Mouse (Mus musculus): ENCODE results near the gene Shld1.

Gene Shld1

DNA sequence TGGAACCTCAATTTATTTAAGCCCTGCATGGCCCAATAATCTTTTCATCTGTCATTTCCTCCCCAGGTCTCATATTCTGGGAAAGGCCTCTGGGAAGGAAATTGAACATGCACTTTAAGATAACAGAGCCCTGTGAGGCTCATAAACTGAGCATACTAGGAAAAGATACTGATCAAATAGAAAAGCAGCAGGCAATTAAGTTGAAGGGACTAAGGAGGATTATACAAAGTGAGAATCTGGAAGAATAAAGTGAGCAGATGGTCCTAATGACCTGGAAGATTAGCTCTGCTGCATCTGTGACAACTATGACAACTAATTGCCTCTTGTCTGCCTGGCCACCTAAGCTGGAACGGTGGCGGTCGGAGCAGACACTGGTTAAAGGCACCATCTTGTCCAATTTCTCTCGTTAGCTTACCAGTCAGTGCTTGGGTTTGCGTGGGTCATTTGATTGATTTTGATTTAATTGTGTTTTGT lies 37.3 kb downstream of the Shld1 start:
- no peak for DNase-seq (ENCODE audit: low spot score in 2 of 2)

DNA sequence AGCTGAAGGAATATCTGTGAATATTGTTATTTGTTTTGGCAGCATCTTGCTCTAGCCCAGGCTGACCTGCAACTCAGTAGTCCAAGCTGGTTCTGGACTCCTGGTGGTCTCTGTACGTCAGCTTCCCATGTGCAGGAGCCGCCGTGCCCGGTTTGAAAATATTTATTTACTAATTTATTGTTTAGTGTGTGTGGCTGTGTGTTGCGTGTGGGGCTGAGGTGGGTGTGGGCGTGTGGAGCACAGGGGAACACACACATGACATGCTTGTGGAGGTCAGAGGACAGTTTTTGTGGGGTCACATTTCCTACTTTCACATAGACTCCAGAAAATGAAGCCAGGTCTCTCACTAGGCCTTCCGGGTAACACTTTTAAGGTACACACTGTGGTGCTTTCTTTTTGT lies 37.8 kb downstream of the Shld1 start:
- no peak for DNase-seq (ENCODE audit: low spot score in 2 of 2)

DNA sequence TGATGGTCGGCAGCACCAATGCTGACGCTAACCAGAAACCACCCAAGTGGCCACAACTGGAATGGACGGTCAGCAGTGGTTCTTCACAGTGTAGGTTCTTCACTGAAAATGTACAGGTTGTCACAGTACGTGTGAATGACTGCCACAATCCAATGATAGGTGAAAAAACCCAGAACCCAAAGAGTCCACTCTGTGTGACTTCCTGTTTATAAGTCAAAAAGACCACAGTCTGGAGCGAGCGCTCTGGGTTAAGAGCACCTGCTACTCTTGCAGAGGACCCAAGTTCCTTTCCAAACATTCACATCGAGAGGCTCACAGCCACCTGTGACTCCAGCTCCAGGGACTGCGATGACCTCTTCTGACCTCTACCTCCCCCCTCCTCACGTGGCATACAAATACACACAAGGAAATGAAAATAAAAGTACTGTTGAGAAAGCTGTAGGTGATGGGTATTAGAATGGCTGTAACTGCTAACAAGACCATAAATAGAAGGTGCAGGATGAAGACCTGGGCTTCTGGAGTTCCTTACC lies 38.7 kb downstream of the Shld1 start:
- DNase-seq (ENCODE audit: low spot score in 2 of 2), result no peak

DNA sequence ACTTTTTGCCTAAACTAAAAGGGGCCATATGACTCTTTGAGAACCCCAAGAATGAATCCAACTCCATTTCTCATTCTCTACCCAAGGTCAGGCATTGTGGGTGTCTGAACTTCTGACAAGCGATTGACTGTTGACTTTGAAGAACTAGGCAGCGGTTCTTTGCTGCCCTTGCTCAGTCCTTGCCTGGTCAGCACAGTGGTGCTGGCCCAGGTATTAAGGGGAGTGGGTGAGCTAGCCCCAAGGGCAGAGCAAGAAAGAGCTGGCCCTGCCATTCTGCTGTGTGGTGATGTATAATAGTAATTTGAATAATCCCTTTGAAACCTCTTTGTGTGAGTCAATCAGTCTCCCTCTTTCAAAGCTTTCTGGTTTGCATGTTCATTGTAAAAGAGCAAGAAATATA lies 39.4 kb downstream of the Shld1 start:
- no peak for DNase-seq (ENCODE audit: low spot score in 2 of 2)

DNA sequence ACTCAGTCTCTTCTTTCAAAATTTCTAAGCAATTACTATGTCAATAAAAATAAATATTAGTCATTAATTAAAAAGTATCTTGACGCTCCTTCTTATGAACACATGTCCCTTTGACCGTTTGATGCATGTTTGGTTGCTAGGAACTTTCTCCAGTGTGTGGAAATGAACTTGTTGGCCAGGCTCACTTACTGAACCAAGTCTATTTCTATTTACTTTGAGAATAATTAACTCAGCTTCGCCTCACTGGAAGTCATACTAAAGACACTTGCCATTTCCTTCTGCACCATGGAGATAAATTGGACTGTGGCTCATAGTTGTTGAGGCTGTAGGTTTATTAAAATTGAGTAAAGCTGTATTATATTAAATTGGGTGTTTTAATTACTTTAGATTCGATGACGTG lies 46.2 kb downstream of the Shld1 start:
- no peak for DNase-seq (ENCODE audit: low spot score in 2 of 2)

DNA sequence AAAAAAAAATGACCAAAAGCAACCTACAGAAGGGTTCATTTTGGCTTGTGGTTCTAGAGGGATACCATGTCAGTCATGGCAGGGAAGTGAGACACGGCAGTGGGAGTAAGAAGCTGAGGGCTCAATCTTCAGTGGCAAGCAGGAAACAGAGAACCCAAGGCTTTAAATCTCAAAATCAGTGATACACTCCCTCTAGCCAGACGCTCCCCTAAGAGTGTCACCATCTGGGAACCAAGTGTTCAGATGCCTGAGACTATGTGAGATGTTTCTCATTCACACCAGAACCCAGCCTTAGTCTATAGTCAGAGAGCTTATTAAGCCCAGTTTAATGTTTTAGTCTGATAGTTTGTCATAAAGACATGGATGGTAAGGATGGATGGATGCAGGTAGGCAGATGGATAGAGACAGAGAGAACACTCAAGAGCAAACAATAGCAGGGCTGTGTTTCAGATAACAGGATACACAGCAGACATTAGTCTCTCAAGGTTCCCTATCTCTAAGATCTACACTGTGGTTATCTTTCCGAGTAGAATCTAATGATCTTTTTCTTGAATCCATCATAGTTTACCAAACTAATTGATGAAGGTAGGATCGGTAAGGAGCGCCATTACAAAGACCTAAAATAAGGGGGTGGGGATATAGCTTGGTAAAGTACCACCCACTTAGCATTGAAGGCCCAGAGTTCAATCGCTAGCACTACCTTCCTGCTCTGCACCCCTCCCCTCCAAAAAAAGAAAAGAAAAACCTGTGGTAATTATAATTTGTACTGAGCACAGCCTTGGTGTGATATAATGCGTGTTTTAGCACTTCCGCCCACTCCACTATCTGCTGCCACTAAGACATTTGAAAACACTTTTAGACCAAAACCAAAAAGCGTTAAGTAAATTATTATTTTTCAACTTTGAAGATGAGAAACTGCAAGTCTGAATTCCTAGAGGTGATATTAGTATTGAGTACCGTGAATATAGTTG lies 47.2 kb downstream of the Shld1 start:
- DNase-seq (ENCODE audit: low spot score in 2 of 2), result no peak

DNA sequence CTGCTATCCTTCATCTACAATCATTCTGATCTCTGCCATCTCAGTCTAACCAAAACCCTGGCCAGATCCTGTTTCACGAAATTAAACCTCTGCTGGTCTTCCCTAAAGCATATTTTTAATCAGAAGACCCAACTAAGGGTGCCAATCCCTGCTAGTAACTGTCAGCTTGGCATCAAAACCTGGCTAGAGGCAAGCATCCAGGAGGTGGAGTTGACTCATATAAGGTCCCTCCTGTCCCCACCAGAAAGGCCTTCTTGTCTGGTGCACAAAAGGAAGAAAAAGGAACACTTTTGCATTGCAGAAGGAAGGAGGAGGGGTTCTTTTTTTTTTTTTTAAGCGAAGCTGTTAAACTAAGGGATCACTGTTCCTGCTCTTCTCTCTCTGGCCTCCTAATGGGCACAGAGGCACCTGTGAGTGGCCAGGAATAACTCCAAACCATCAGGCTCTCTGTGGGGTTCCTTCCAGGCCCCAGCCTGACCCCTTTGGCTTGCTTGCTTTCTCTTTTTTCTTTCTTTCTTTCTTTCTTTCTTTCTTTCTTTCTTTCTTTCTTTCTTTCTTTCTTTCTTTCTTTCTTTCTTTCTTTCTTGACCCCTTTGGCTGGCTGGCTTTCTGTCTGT lies 52.2 kb downstream of the Shld1 start:
- DNase-seq (ENCODE audit: low spot score in 2 of 2), result no peak

DNA sequence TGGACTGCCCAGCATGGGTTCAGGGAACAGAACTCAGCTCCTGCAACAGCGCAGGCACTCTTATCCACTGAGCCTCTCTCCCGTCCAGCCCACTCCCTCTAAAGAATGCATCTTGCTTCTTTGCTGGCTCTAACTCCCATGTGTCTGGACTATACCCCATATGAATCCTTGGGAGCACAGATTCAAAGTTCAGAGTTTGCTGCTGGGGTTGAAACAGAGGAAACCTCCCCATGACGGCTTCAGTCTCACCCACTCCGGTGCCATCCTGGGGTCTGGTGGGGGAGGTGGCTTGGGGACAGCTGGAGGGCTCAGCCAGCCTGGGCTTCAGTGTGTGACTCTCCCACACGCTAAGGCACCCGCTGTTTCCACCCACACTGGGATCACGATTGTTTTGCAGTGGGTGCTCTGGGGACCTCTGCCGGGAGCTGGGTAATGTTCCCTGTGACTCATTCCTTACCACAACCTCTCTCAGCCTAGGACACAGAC lies 55.2 kb downstream of the Shld1 start:
- no peak for DNase-seq (ENCODE audit: low spot score in 2 of 2)

DNA sequence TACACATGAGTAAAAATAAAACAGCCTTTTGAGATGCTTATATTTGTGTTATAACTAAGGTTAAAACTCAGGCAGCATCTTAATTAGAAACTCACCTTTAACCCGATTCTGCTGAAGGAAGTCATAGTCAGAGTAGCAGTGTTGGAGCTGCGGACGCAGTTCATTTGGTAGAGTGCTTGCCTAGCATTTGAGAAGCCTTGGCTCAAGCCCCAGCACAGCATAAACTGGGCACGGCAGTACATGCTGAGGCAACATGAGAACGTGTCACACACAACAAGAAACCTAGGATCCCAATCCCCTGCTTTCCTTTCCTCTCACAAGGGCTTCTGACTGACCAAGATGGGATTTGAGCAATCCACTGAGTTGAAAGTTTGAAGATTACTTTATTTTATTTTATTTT lies 58.1 kb downstream of the Shld1 start:
- no peak for DNase-seq (ENCODE audit: low spot score in 2 of 2)

DNA sequence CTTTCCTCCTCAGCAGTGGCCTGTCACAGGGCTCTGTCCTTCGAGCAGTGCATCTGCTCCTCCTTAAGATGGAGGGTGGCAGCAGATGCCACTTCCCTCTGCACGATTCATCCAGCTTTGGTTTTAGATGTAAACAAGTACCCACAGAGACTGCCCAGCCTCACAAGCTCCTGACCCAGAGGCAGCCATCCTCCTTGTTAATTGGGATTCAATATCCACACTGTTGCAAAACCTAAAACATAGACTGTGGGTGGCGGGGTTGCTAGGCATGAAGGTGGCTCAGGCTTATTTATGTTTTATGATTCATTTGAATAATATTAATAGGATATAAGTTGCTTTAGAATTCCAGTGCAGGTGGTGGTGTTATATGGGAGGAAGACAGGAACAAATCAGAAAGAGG lies 59.4 kb downstream of the Shld1 start:
- no peak for DNase-seq (ENCODE audit: low spot score in 2 of 2)

DNA sequence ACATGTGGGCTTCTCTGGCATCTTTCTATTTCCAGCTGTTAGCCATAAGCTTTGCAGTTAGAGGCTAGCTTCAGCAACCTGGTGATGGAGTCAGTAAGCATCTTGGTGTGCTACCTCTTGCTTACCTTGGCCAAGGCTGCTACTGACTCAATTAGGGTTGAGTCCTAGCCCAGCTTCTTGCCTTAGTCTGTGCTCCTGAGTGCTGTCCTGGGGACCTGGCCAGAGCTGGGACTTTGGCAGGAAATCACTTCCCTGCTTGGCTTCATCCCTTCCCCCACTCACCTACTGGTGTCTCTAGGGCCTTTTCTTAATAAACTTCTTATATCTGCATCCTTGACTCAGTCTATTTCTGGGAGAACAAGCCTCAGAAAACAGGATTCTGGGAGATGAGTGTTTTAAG lies 64.0 kb downstream of the Shld1 start:
- no peak for DNase-seq (ENCODE audit: low spot score in 2 of 2)

DNA sequence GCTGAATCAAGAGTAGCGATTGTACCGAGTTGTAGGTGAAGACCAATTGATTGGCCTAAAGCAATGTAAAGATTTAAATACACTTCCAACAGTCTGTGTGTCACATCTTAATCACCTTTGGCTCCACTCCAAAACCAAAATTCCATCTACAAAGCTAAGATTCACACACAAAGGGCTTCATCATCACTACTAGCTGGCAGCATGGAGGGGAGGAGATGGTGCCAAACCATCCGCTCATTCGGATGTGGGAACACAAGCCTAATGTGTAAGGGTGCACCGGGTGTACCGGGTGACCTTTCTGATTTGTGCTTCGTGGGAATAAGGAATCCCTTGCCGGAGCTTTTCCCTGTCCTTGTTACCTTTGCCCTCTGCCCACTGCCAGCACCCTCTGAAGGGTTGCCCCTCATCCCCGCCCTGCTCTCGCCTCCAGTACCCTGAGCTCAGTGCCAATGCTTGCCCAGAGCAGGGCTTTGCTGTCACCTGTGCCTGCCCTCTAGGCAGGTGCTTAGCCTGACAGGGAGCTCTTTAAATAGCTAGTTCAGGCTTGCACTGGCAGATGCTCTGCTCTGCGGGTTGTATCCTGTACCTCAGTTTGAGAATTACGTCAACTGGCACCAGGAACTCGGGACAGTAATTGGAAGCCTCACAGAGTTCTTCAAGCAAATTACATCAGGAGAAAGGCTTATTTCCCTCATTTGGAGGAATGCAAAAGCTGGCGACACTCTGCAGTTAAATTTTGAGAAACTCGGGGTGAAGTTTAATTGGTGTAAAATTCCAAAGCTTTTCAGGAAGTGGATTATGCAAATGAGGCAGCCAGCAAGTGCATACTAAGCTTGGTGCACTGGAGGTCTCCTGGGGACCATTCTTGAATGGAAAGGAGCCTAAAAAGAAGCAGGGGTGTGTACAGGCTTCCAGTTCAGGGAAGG lies 64.7 kb downstream of the Shld1 start:
- no peak for DNase-seq (ENCODE audit: low spot score in 2 of 2)

DNA sequence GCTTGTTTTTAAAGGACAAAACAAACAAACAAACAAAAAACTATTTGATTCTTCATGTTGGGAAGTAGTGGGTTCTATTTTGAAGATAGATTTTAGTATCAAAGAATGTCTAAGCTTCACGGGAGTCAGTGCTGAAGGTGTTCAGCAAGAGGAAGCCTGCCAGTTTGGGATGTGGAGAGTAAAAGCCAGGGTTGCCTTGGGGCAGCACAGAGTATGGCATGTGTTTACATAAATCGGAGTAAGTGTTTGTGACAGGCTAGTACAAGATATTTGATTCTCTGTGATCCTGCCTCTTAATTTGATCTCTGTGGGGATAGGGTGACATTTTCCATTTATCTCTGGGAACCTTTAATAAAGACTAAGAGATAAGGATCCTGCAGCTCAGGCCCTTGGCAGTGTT lies 65.7 kb downstream of the Shld1 start:
- no peak for DNase-seq (ENCODE audit: low spot score in 2 of 2)

DNA sequence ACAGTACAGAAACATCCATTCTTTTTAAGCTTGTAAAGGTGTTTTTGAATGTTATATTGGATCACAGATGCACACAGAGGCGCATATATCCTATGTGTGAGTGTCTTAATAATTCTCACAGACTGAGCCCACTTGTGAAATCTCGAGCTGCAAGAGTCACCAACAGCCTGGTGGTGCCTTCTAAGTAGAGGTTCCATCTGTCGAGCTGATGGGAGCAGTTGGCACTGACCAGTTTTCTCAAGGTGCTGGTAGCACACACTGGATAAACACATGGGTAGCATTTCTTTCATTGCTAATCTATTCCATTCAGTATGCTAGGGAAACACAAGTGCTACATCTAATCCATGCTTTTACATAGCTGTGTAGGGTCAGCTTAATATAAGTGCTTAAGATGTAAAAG lies 66.4 kb downstream of the Shld1 start:
- DNase-seq (ENCODE audit: low spot score in 2 of 2), result no peak

DNA sequence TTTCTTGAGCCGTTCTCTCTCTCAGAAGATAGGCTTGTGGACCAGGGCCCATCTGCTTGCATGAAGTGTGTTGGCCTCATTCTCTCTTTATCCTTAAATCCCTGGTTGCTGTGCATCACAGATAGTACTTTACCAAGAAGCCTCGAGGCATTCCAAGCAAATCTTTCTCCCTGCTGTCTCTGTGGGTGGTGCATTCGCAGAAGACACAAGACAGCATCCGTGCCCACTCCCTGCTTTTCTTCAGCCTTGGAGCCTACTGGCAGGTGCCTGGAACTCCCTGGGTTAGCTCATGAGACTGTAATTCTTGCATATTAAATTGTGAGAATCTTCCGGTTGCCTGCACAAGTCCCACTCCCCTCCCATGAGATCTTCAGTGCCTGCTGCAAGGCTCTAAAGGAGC lies 71.2 kb downstream of the Shld1 start:
- no peak for DNase-seq (ENCODE audit: low spot score in 2 of 2)

DNA sequence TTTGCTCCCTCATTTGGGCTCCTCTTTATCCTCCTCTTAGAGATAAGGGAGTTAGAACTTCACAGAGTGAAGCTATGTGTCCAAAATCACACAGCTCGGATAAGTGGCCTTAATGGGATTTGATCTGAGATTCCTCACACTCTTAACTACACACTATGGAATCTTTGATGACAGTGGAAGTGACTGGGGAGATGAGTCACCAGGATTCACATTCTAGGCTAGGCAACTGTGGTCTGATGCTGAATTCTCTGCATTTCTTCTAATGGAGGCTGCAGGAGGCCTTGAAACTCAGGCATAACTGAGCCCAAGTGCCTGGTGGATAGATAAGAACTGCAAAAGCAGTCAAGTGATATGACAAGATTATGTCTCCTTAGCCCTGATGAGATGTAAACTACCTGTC lies 84.1 kb downstream of the Shld1 start:
- DNase-seq (ENCODE audit: low spot score in 2 of 2), result no peak

DNA sequence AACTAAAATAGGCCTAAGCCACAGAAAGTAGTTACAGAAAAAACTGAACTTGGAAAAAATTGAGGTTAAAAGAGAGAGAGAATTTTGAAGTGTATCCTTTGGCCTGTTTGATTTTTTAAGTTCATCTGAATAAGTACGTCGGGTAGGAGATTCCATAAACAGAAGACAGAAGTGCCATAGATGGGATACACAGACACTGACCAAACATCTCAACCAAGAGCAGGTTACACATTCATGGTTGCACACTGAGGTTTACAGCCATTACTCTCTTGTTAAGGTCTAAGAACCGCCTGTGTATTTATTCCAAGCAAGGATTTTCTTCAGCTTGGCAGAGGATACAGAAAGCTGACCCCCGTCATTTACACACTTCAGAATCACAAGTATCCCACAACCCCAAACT lies 94.2 kb downstream of the Shld1 start, which contains the start of gene Chgb:
Gene Chgb (plus strand): TSS at position 301 of the 400 bp plus-strand sequence.
- DNase-seq (ENCODE audit: low spot score in 2 of 2), result no peak

DNA sequence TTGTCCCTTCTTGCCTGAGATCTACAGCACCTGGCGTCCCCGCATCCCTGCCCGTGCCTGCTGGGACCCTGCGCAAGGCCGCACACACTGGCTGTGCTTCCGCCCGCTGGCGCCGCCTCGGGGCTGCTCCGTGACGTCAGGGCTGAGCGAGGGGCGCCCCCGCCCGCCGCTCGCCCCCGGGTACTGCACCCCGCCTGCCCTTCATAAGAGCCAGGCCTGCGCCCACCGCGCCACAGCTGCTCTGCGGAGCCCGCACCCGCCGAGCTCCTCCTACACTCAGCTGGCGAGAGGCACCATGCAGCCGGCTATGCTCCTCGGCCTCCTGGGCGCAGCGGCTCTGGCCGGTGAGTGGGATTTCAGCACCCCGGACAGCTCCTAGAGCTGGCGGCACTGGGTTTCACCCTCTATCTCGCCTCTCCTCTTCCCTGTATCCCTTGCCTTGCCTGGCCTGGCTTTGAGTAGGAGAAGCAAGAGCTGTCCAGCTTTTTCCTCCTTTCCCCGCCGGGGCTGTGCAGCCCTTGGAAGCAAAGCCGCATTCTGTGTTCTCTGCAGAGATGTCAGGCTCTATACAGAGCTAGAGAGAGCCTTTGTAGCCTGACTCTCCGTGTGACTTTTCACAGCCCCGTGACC lies 94.8 kb downstream of the Shld1 start:
- DNase-seq (ENCODE audit: low spot score in 2 of 2), result peak; percentile 74 to 81

DNA sequence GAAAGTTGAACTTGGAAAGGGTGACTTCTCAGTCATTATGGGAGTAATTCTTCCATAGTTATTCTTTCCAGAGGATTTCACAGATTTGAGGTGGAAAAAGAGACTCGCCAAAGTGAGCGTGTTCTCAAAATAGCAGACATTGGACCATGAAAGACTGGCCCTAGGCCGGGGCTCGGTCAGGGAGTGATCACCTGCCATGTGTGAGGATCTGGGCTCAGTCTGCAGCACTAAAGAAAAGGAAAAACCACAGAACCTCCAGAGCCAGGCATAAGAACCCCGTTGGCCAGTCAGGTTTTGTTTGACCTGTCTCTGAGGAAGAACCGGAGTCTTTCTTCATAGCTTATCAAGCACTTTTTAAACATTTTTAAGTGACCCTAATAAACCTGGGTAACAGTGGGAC lies 97.3 kb downstream of the Shld1 start:
- no peak for DNase-seq (ENCODE audit: low spot score in 2 of 2)

DNA sequence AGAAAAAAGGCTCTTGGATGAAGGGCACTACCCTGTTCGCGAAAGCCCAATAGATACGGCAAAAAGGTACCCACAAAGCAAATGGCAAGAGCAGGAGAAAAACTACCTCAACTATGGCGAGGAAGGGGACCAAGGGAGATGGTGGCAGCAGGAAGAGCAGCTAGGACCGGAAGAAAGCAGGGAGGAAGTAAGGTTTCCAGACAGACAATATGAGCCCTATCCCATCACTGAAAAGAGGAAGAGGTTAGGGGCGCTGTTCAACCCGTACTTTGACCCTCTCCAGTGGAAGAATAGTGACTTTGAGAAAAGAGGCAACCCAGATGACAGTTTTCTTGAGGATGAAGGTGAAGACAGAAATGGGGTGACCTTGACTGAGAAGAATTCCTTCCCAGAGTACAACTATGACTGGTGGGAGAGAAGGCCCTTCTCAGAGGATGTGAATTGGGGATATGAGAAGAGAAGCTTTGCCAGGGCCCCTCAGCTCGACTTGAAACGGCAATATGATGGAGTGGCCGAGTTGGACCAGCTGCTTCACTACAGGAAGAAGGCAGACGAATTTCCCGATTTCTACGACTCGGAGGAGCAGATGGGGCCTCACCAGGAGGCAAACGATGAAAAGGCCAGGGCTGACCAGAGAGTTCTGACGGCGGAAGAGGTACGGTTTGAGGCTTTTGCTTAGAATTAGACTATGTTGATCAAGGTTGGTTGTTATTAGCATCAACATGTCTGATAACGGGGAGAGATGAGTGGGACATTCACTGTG lies 106.9 kb downstream of the Shld1 start:
- no peak for DNase-seq (ENCODE audit: low spot score in 2 of 2)
